Mouse (Mus musculus) adrenal gland (tissue): ENCODE measurements around the gene Tcf25.
"Not testable (repeated sequence)": the region's sequence is repeated elsewhere in the genome, so short reads cannot be mapped to it uniquely, and the experiment has no call there.

Experiments used
- intact Hi-C: fragments of 180-260 bp; cut with DNase I; formaldehyde crosslinking; loops from one replicate; pipeline ENCODE4 v1.15.1; 2025

Tcf25 gene

GRCm38 (mm10) chr8:123408586-123409544, 35.3 kb downstream of the Tcf25 start:
- intact Hi-C loops: no loop called here

- intact Hi-C loops: no loop called here
Measured at GRCm38 (mm10) chr8:123410049-123410587, 36.6 kb downstream of the Tcf25 start.

- intact Hi-C loops: no loop called here
Measured at GRCm38 (mm10) chr8:123410788-123411187, 37.2 kb downstream of the Tcf25 start.

GRCm38 (mm10) chr8:123411246-123411645, 37.7 kb downstream of the Tcf25 start, which contains the start of gene Tubb3:
TSS of gene Tubb3 (plus strand) at chr8:123411424.
- intact Hi-C loops: no loop called here

GRCm38 (mm10) chr8:123411781-123412327, 38.3 kb downstream of the Tcf25 start:
- intact Hi-C loops: no loop called here

GRCm38 (mm10) chr8:123412560-123413170, 39.1 kb downstream of the Tcf25 start:
- intact Hi-C loops: no loop called here

GRCm38 (mm10) chr8:123414255-123414654, 40.7 kb downstream of the Tcf25 start:
- intact Hi-C loops: no loop called here

- intact Hi-C loops: not testable (repeated sequence)
Measured at GRCm38 (mm10) chr8:123414997-123415696, 41.6 kb downstream of the Tcf25 start.

GRCm38 (mm10) chr8:123415967-123416943, 42.7 kb downstream of the Tcf25 start:
- intact Hi-C loops: no loop called here

GRCm38 (mm10) chr8:123416944-123417555, 43.5 kb downstream of the Tcf25 start:
- intact Hi-C loops: no loop called here

- intact Hi-C loops: loop anchor here (5.0 kb wide), 1 partner anchor 37 kb away; no protein-coding TSS in a partner anchor
Measured at GRCm38 (mm10) chr8:123419711-123420110, 46.2 kb downstream of the Tcf25 start.

- intact Hi-C loops: loop anchor here (5.0 kb wide), 1 partner anchor 38 kb away; no protein-coding TSS in a partner anchor
Measured at GRCm38 (mm10) chr8:123420525-123421281, 47.1 kb downstream of the Tcf25 start.

GRCm38 (mm10) chr8:123421325-123421724, 47.8 kb downstream of the Tcf25 start:
- intact Hi-C loops: loop anchor here (5.0 kb wide), 1 partner anchor 39 kb away; no protein-coding TSS in a partner anchor

- intact Hi-C loops: loop anchor here (5.0 kb wide), 1 partner anchor 40 kb away; no protein-coding TSS in a partner anchor
Measured at GRCm38 (mm10) chr8:123422056-123422780, 48.7 kb downstream of the Tcf25 start.

- intact Hi-C loops: loop anchor here (5.0 kb wide), 1 partner anchor 40 kb away; no protein-coding TSS in a partner anchor
Measured at GRCm38 (mm10) chr8:123422781-123423159, 49.2 kb downstream of the Tcf25 start.

GRCm38 (mm10) chr8:123423441-123423840, 49.9 kb downstream of the Tcf25 start, which contains the start of gene Def8:
TSS of gene Def8 (plus strand) at chr8:123423527.
- intact Hi-C loops: loop anchor here (5.0 kb wide), 1 partner anchor 41 kb away; no protein-coding TSS in a partner anchor
